9 mouse cellular contexts compared by ENCODE assay signal in genomic region chr11:105530711-105531157, GRCm38 (mm10). TPM values are rescaled to one million over a fixed set of nuclear protein-coding genes. Genes with fewer than 3 reads are reported as not detected.
DNase-seq lines count a peak whose midpoint lies in the region.
"Had no signal": no experiment of that assay in that cellular context is flagged by ENCODE, and none has a peak within 500 bp of the region (broad histone marks: within the 10 kb centered on the region; RNA-seq: fewer than 3 reads in every experiment).

No protein-coding gene starts in this region.

- intact Hi-C loops in left cerebral cortex, postnatal 4 days (cut with DNase I) = no loop called here
- intact Hi-C loops in heart, postnatal 25 days (cut with DNase I) = no loop called here

- peak; percentile 10 for DNase-seq in left cerebral cortex, postnatal 4 days
- no peak for DNase-seq in left cerebral cortex, adult 9 months (ENCODE audit: low spot score in 2 of 2)
- DNase-seq in adrenal gland, postnatal 10 days = peak; percentile 64
- DNase-seq in gastrocnemius, adult 18-20 months (ENCODE audit: low spot score) = peak; percentile 73
- DNase-seq in heart, postnatal 25 days (ENCODE audit: low spot score) = peak; percentile 65
- DNase-seq in spleen, postnatal 4 days (ENCODE audit: low spot score in 2 of 2) = no peak
- DNase-seq in T-cell, adult 2 months (ENCODE audit: low spot score) = no peak
- DNase-seq: cerebellum, adult 9-11 months; right cerebral cortex, adult 18-20 months had no signal

RNA-seq across cellular contexts. Expression of gene Tanc2, which starts 59.1 kb away (rescaled TPM):
- total RNA-seq in left cerebral cortex, postnatal 4 days (2021) = 100 to 1,000 TPM; 238 to 241 TPM
- 10 to 100 TPM; 15.2 to 28.3 TPM for total RNA-seq in adrenal gland, postnatal 10 days (2021)
- 1 to 10 TPM; 7.0 to 7.8 TPM for total RNA-seq in gastrocnemius, adult 18-20 months (2021)
- total RNA-seq in heart, postnatal 25 days (2021) = 10 to 100 TPM; 11.7 to 14.5 TPM

Comparison
In these comparisons a context has a peak if more than half of its experiments do, and no peak if none do; other contexts are left out.
1. DNase-seq: peak in left cerebral cortex, postnatal 4 days (single experiment), adrenal gland, postnatal 10 days (single experiment), gastrocnemius, adult 18-20 months (single experiment) and heart, postnatal 25 days (single experiment); none in left cerebral cortex, adult 9 months (0 of 2), spleen, postnatal 4 days (0 of 2) and T-cell, adult 2 months (single experiment).
2. RNA of gene Tanc2, which starts 59.1 kb away (total RNA-seq): 238 to 241 TPM in left cerebral cortex, postnatal 4 days; 15.2 to 28.3 TPM in adrenal gland, postnatal 10 days, 11.7 to 14.5 TPM in heart, postnatal 25 days and 7.0 to 7.8 TPM in gastrocnemius, adult 18-20 months; every median in the first group is over 4 times any median in the second.